Mouse (Mus musculus) left cerebral cortex, adult 6 months (tissue): Measurements from ENCODE around the gene Adgrl1. TPM values are rescaled to one million over a fixed set of nuclear protein-coding genes. Genes with fewer than 3 reads are reported as not detected.

Source experiments
- long read RNA-seq, 2 experiments: library from polyadenylated mRNA; unstranded; transcript quantifications; one replicate each; pipeline ENCODE4 v2.0.0; 2019 to 2020
- polyA plus RNA-seq: library from polyadenylated mRNA; unstranded; fragments of <200 nt; fragmentation: Nextera tagmentation; gene quantifications from 2 replicates; pipeline ENCODE4 v1.2.3, GENCODE M21; 2021

Adgrl1 gene
- polyA plus RNA-seq: 12.5 and 34.5 TPM in 2 replicates
- long read RNA-seq, experiment 1, partial matches to known transcripts: 22 of 68 reads
- long read RNA-seq, experiment 1, other reads (novel, unspliced or antisense): 46 of 68 reads
- long read RNA-seq, experiment 2, partial matches to known transcripts: 2 of 58 reads
- long read RNA-seq, experiment 2, other reads (novel, unspliced or antisense): 56 of 58 reads

DNA sequence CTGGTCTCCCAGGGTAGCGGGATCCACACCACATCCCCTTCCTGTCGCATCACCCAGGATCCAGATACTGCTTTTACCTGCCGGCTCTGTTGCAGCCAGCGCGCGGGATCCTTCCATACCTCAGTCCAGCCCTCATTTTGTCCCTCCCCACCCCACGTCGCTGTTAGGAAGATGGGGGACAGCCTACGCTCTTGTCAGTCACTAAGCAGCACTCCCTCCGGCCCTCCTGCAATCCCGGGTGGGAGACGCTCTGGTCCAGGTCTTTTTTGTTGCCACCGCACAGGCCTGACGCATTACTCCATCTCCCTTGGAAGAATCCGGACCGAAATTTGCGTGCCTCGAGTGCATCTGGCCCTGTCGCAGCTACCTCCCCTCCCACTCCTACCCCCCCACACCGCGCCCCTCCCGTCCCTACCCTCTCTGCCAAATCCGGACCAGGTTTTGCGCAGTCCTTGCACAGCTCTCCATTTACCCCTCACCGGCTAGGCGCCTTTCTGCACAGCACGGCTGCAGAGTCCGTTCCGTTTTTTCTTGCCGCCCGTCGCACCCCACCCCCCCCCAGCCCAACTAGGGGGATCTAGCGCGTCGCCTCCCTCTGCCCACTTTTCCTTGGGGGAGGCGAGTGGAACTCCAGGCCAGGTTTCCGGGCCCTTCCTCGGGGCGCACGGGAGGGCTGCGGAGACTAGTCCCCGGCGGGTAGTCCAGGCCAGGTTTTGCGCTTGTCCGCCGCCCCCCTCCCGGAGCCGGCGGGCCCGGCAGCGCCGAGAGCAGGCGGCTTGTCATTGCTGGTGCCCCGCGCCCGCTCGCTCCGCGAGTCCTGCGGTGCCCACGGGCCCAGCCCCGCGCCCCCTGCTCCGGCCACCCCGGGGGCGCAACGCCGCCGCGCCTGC is at the start of gene Adgrl1:
Gene Adgrl1 (plus strand): TSS at position 743 of the 890 bp plus-strand sequence.

DNA sequence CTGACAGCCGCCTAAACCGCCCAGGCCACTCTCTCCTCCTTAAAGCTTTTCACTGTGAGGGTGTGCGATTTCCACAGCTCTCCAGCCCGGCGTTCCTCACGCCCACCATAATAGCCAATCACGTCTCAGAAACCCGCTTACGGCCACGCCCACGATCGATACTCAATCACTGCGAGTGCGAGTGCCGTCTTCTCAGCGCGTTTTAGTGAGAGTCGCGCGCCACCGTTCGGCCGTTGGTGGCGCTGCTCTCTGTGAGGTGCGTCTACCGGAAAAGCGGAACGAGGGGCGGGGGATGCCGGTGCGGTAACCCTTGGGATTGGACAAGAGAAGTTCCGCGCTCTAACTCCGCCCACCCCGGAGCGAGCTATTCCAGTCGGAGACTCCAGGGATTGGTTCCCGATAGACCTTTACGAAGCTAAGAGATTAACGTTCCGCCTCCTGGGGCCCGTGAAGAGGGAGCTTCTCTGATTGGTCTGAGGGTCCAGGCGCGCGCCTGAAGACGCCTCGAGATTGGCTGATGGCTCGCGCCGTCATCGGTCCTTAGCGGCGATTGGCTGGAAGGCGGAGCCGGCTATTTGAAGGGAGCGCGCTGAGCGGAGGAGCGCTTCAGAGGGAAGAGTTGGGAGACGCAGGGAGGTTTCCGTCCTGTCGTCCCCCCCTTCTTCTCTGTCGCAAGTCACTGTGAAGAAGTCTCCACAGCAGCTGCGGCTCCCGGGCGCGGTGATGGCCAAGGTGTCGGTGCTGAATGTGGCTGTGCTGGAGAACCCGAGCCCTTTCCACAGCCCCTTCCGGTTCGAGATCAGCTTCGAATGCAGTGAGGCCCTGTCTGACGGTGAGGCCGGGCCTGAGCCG is 55.4 kb downstream of the Adgrl1 start, which contains the start of the genes Gm10644 and Asf1b:
Gene Gm10644 (minus strand): TSS at position 100 of the 852 bp plus-strand sequence.
Gene Asf1b (plus strand): TSS at position 402 of the 852 bp plus-strand sequence.

GRCm38 (mm10) chr8:83972150-83973120 is 72.5 kb downstream of the Adgrl1 start, which contains the start of gene Prkaca:
TSS of gene Prkaca (plus strand) at chr8:83972993.

Other genes with a start within 250 kb of the Adgrl1 start
- 103 and 129 TPM in 2 replicates for gene Gipc1, start 247.4 kb upstream of the Adgrl1 start, polyA plus RNA-seq
- gene Ptger1, start 233.4 kb upstream of the Adgrl1 start, polyA plus RNA-seq: 0.18 and 0.40 TPM in 2 replicates
- 5.5 and 11.2 TPM in 2 replicates for gene Pkn1, start 200.9 kb upstream of the Adgrl1 start, polyA plus RNA-seq
- 18.2 and 24.2 TPM in 2 replicates for gene Ddx39, start 184.9 kb upstream of the Adgrl1 start, polyA plus RNA-seq
- 2.8 and 3.1 TPM in 2 replicates for gene Adgre5, start 158.8 kb upstream of the Adgrl1 start, polyA plus RNA-seq
- gene Gm10644, start 55.1 kb downstream of the Adgrl1 start, polyA plus RNA-seq: 0.45 and 0.54 TPM in 2 replicates
- 1.2 and 1.4 TPM in 2 replicates for gene Asf1b, start 55.4 kb downstream of the Adgrl1 start, polyA plus RNA-seq
- gene Prkaca, start 72.9 kb downstream of the Adgrl1 start, polyA plus RNA-seq: 95.3 and 258 TPM in 2 replicates
- gene Samd1, start 97.6 kb downstream of the Adgrl1 start, polyA plus RNA-seq: 1.3 and 2.9 TPM in 2 replicates
- 0.38 and 0.40 TPM in 2 replicates for gene 1700067K01Rik, start 101.4 kb downstream of the Adgrl1 start, polyA plus RNA-seq
- 2.4 and 2.6 TPM in 2 replicates for gene 2210011C24Rik, start 112.1 kb downstream of the Adgrl1 start, polyA plus RNA-seq
- gene Palm3, start 121.4 kb downstream of the Adgrl1 start, polyA plus RNA-seq: 0.71 and 1.6 TPM in 2 replicates
- 0.15 and 0.23 TPM in 2 replicates for gene Il27ra, start 142.5 kb downstream of the Adgrl1 start, polyA plus RNA-seq
- gene Rln3, start 144.9 kb downstream of the Adgrl1 start, polyA plus RNA-seq: not detected in 2 replicates
- 0.79 and 1.6 TPM in 2 replicates for gene Gm10643, start 165.0 kb downstream of the Adgrl1 start, polyA plus RNA-seq
- gene Rfx1, start 166.7 kb downstream of the Adgrl1 start, polyA plus RNA-seq: 1.5 and 2.0 TPM in 2 replicates
- gene Dcaf15, start 204.7 kb downstream of the Adgrl1 start, polyA plus RNA-seq: 2.3 and 2.4 TPM in 2 replicates
- 0.06 TPM in 1 of 2 replicates, not detected in the other for gene Podnl1, start 225.9 kb downstream of the Adgrl1 start, polyA plus RNA-seq
- 9.9 and 10.6 TPM in 2 replicates for gene Cc2d1a, start 247.8 kb downstream of the Adgrl1 start, polyA plus RNA-seq
- 1.2 and 2.5 TPM in 2 replicates for gene 4930432K21Rik, start 247.9 kb downstream of the Adgrl1 start, polyA plus RNA-seq